In genomic region chr19:18106236-18106635, GRCm38 (mm10) we compare ENCODE assay signal across 26 mouse cellular contexts.
DNase-seq lines count a peak whose midpoint lies in the region; ATAC-seq and TF ChIP-seq lines count a peak whose summit lies in the region.
"Had no signal": no experiment of that assay in that cellular context is flagged by ENCODE, and none has a peak within 500 bp of the region (broad histone marks: within the 10 kb centered on the region; RNA-seq: fewer than 3 reads in every experiment).

No protein-coding gene starts in this region.

- no peaks in the 10 kb centered on the region for H3K27me3 ChIP-seq in liver, adult 2 months (ENCODE audit: control insufficient read depth, insufficient read depth, low read length)
- H3K27me3 ChIP-seq in liver, embryonic 12.5 days (replicated peaks): no peaks in the 10 kb centered on the region
- H3K27me3 ChIP-seq in heart, embryonic 11.5 days (ENCODE audit: control insufficient read depth, insufficient read depth, low read length): no peaks in the 10 kb centered on the region
- H3K27me3 ChIP-seq: embryonic facial prominence, embryonic 12.5 days; embryonic facial prominence, embryonic 15.5 days; heart, embryonic 12.5 days; heart, embryonic 15.5 days; hindbrain, embryonic 13.5 days; intestine, embryonic 15.5 days had no signal

- H3K4me3 ChIP-seq in liver, adult 2 months (ENCODE audit: insufficient read depth, low read depth, low read length): no peak overlapping the region
- no peak overlapping the region for H3K4me3 ChIP-seq in liver, embryonic 12.5 days
- no peak overlapping the region for H3K4me3 ChIP-seq in heart, embryonic 11.5 days (ENCODE audit: low read depth, low read length)
- H3K4me3 ChIP-seq: embryonic facial prominence, embryonic 12.5 days; embryonic facial prominence, embryonic 15.5 days; gastrocnemius, adult 2 months; heart, embryonic 12.5 days; heart, embryonic 15.5 days; hindbrain, embryonic 10.5 days; hindbrain, embryonic 13.5 days; intestine, embryonic 15.5 days had no signal

- no peaks in the 10 kb centered on the region for H3K79me2 ChIP-seq in liver, adult 2 months (ENCODE audit: control insufficient read depth, insufficient read depth, low read length)

- no peak for ATAC-seq in liver, embryonic 12.5 days
- no peak for ATAC-seq in heart, embryonic 11.5 days (replicated peaks; ENCODE audit: insufficient number of reproducible peaks, low FRiP score, low TSS enrichment)
- ATAC-seq: CD4-positive, CD25-positive, alpha-beta regulatory T cell, adult 4 months; forebrain, embryonic 14.5 days; forebrain, postnatal 0 days; hindbrain, embryonic 16.5 days; intestine, embryonic 15.5 days had no signal

- H3K4me2 ChIP-seq in liver, embryonic 12.5 days: no peak overlapping the region
- H3K4me2 ChIP-seq in heart, embryonic 11.5 days: no peak overlapping the region
- H3K4me2 ChIP-seq: embryonic facial prominence, embryonic 12.5 days; embryonic facial prominence, embryonic 15.5 days; heart, embryonic 12.5 days; heart, embryonic 15.5 days; hindbrain, embryonic 13.5 days; intestine, embryonic 15.5 days had no signal

- no peak overlapping the region for H3K9ac ChIP-seq in liver, adult 2 months (ENCODE audit: low read depth, low read length)
- H3K9ac ChIP-seq in liver, embryonic 12.5 days: no peak overlapping the region
- no peak overlapping the region for H3K9ac ChIP-seq in heart, embryonic 11.5 days (ENCODE audit: low read depth, low read length)
- H3K9ac ChIP-seq: embryonic facial prominence, embryonic 12.5 days; embryonic facial prominence, embryonic 15.5 days; forebrain, postnatal 0 days; heart, embryonic 12.5 days; heart, embryonic 15.5 days; hindbrain, embryonic 13.5 days; intestine, embryonic 15.5 days had no signal

- no peaks in the 10 kb centered on the region for H3K9me3 ChIP-seq in liver, embryonic 12.5 days (replicated peaks)
- no peaks in the 10 kb centered on the region for H3K9me3 ChIP-seq in heart, embryonic 11.5 days (replicated peaks; ENCODE audit: control insufficient read depth, low read length)
- H3K9me3 ChIP-seq: embryonic facial prominence, embryonic 12.5 days; embryonic facial prominence, embryonic 15.5 days; heart, embryonic 12.5 days; heart, embryonic 15.5 days; hindbrain, embryonic 10.5 days; hindbrain, embryonic 13.5 days; intestine, embryonic 15.5 days had no signal

- 27% methylated on average over 6 of the region's 6 CpGs for WGBS in liver, adult 2 months
- WGBS in liver, embryonic 12.5 days (ENCODE audit: insufficient replicate concordance): 67% methylated on average over 6 of the region's 6 CpGs
- 75% methylated on average over 6 of the region's 6 CpGs for WGBS in heart, embryonic 11.5 days (ENCODE audit: insufficient replicate concordance)

- no peak for TF ChIP-seq CTCF in liver, adult 2 months (IDR thresholded peaks at IDR 0.05; ENCODE audit: low read depth, low read length)

- no peak overlapping the region for H3K27ac ChIP-seq in liver, adult 2 months (replicated peaks; ENCODE audit: insufficient read depth, low read depth, low read length)
- no peak overlapping the region for H3K27ac ChIP-seq in liver, embryonic 12.5 days
- no peak overlapping the region for H3K27ac ChIP-seq in heart, embryonic 11.5 days (ENCODE audit: low read depth, low read length)
- H3K27ac ChIP-seq: embryonic facial prominence, embryonic 12.5 days; embryonic facial prominence, embryonic 15.5 days; gastrocnemius, adult 2 months; heart, embryonic 15.5 days; hindbrain, embryonic 10.5 days; hindbrain, embryonic 13.5 days; intestine, embryonic 15.5 days had no signal

- H3K4me1 ChIP-seq in liver, adult 2 months (ENCODE audit: control insufficient read depth, insufficient read depth, low read length): peaks cover 5% of the 10 kb centered on the region; the same call in 1 of the 2 replicates
- H3K4me1 ChIP-seq in liver, embryonic 12.5 days: no peaks in the 10 kb centered on the region
- peaks cover 5% of the 10 kb centered on the region; the same call in 1 of the 2 replicates for H3K4me1 ChIP-seq in heart, embryonic 11.5 days (ENCODE audit: control insufficient read depth, insufficient read depth, low read length)
- H3K4me1 ChIP-seq: embryonic facial prominence, embryonic 12.5 days; embryonic facial prominence, embryonic 15.5 days; intestine, embryonic 15.5 days had no signal

- no peaks in the 10 kb centered on the region for H3K36me3 ChIP-seq in liver, adult 2 months (ENCODE audit: control insufficient read depth, insufficient read depth, low read length)
- no peaks in the 10 kb centered on the region for H3K36me3 ChIP-seq in liver, embryonic 12.5 days
- no peaks in the 10 kb centered on the region for H3K36me3 ChIP-seq in heart, embryonic 11.5 days (ENCODE audit: control insufficient read depth, insufficient read depth, low read length)
- H3K36me3 ChIP-seq: embryonic facial prominence, embryonic 12.5 days; embryonic facial prominence, embryonic 15.5 days; heart, embryonic 12.5 days; heart, embryonic 15.5 days; hindbrain, embryonic 10.5 days; hindbrain, embryonic 13.5 days; intestine, embryonic 15.5 days had no signal

- peak; percentile 9 for DNase-seq in adrenal gland, postnatal 14 days
- DNase-seq in adrenal gland, adult 18-20 months (ENCODE audit: low spot score in 2 of 2): no peak
- peak; percentile 87 for DNase-seq in liver, adult 2 months (ENCODE audit: extremely low read depth, low read depth, low spot score)
- DNase-seq in adrenal gland, postnatal 36 days: peak; percentile 7 to 45
- DNase-seq: cerebellum, adult 11 months; cerebellum, adult 2 months; cerebellum, adult 9-11 months; cerebellum, postnatal 25 days; forebrain, postnatal 0 days; gastrocnemius, adult 2 months; gastrocnemius, postnatal 14 days; heart, adult 11 months; heart, postnatal 10 days; heart, postnatal 36 days had no signal

- TF ChIP-seq POLR2A in liver, adult 2 months (IDR thresholded peaks at IDR 0.05; ENCODE audit: extremely low read depth, insufficient read depth, low read length): no peak

Comparison
In these comparisons a context has a peak if more than half of its experiments do, and no peak if none do; other contexts are left out.
1. DNase-seq: peak in adrenal gland, postnatal 14 days (single experiment), liver, adult 2 months (single experiment) and adrenal gland, postnatal 36 days (2 of 2); none in adrenal gland, adult 18-20 months (0 of 2).